Mouse (Mus musculus): Measurements from ENCODE around the gene Hhatl. TPM values are rescaled to one million over a fixed set of nuclear protein-coding genes. Genes with fewer than 3 reads are reported as not detected.

The Hhatl gene
- total and polyA plus RNA-seq, 3 experiments, result not detected

DNA sequence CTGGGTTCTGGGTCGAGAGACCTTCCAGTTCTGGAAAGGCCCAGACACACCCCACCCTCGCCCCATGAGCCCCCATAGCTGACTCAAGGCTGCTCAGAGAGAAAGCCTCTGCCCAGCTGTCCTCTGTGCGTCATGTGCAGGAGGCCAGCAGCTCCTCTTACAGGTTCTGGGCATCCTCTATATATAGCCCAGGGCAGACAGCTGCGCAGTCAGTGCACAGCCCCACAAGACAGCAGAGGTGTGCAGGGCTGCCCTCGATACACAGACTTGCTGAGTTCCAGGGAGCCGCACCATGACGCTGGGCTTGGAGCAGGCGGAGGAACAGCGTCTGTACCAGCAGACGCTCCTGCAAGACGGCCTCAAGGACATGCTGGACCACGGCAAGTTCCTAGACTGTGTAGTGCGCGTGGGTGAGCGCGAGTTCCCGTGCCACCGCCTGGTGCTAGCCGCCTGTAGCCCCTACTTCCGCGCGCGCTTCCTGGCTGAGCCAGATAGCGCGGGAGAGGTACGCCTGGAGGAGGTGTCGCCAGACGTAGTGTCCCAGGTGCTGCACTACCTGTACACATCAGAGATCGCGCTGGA, 14.7 kb downstream of the Hhatl start, which contains the start of gene Klhl40:
Klhl40 (plus strand) TSS at position 124 of the 582 bp plus-strand sequence.
- no peaks in the 10 kb centered on the region for H3K4me1 ChIP-seq (ENCODE audit: control insufficient read depth in 1 of 2, insufficient read depth in 2 of 2)
- in situ Hi-C loops (cut with MboI; ENCODE audit: low pct_ligation_motif_present, low pct_unique_long_range_greater_than_20kb, low sequenced_read_pairs), result no loop called here
- H3K9me3 ChIP-seq (replicated peaks; ENCODE audit: low read length), result peaks cover 3% of the 10 kb centered on the region
- no peaks in the 10 kb centered on the region for H3K36me3 ChIP-seq (replicated peaks in 1 of 2; ENCODE audit: control insufficient read depth in 1 of 2, insufficient read depth in 1 of 2, low read length in 1 of 2)
- DNase-seq (ENCODE audit: extremely low read depth), result no peak
- no peak within 1 kb of the TSS for H3K4me2 ChIP-seq (ENCODE audit: insufficient read depth, low read depth, poor library complexity, severe bottlenecking)
- H3K9ac ChIP-seq (ENCODE audit: insufficient read depth, low read depth), result no peak within 1 kb of the TSS
- H3K4me3 ChIP-seq (replicated peaks in 1 of 3; ENCODE audit: low read depth in 2 of 3, low read length in 2 of 3, poor library complexity in 1 of 3), result no peak within 1 kb of the TSS
- H3K79me2 ChIP-seq (replicated peaks; ENCODE audit: control insufficient read depth, extremely low read depth, insufficient read depth, poor library complexity, severe bottlenecking), result no peaks in the 10 kb centered on the region
- no peak within 1 kb of the TSS for H3K27ac ChIP-seq (ENCODE audit: insufficient read depth, low read depth)
- dilution Hi-C loops (cut with MboI; ENCODE audit: extremely low pct_ligation_motif_present, extremely low pct_unique_long_range_greater_than_20kb, low sequenced_read_pairs), result no loop called here
- peaks cover 25% of the 10 kb centered on the region for H3K27me3 ChIP-seq (replicated peaks)
- no peak for TF ChIP-seq JUN (IDR thresholded peaks at IDR 0.05; ENCODE audit: insufficient read depth, low read depth, low read length)
- TF ChIP-seq SMC3 (IDR thresholded peaks at IDR 0.05; ENCODE audit: low read depth, low read length), result no peak
- TF ChIP-seq MXI1 (IDR thresholded peaks at IDR 0.05; ENCODE audit: low read depth, low read length), result no peak
- no peak for TF ChIP-seq ZMIZ1 (IDR thresholded peaks at IDR 0.05; ENCODE audit: low read depth, low read length)
- TF ChIP-seq RAD21 (IDR thresholded peaks at IDR 0.05; ENCODE audit: low read depth, low read length), result no peak
- no peak for TF ChIP-seq MEF2A (IDR thresholded peaks at IDR 0.05; ENCODE audit: borderline replicate concordance, low read depth, low read length)
- no peak for TF ChIP-seq USF2 (conservative IDR thresholded peaks at IDR 0.05; ENCODE audit: low read depth, low read length)
- TF ChIP-seq TCF12 (IDR thresholded peaks at IDR 0.05; ENCODE audit: low read depth, low read length), result no peak
- TF ChIP-seq CHD2 (IDR thresholded peaks at IDR 0.05; ENCODE audit: low read length), result no peak
- TF ChIP-seq JUND (conservative IDR thresholded peaks at IDR 0.05; ENCODE audit: low read depth, low read length), result no peak
- TF ChIP-seq ZC3H11A (IDR thresholded peaks at IDR 0.05; ENCODE audit: low read depth, low read length), result no peak
- no peak for TF ChIP-seq SIN3A (IDR thresholded peaks at IDR 0.05; ENCODE audit: low read length)
- TF ChIP-seq USF1 (IDR thresholded peaks at IDR 0.05; ENCODE audit: low read depth, low read length), result no peak
- no peak for TF ChIP-seq TBP (conservative IDR thresholded peaks at IDR 0.05; ENCODE audit: low read depth, low read length)
- TF ChIP-seq CTCF (conservative IDR thresholded peaks at IDR 0.05 in 1 of 2, IDR thresholded peaks at IDR 0.05 in 1 of 2; ENCODE audit: low read depth in 2 of 2, low read length in 2 of 2), result no peak
- TF ChIP-seq ZNF384 (IDR thresholded peaks at IDR 0.05; ENCODE audit: low read depth, low read length), result no peak
- TF ChIP-seq KAT2A (IDR thresholded peaks at IDR 0.05; ENCODE audit: insufficient replicate concordance, low read length), result no peak
- no peak for TF ChIP-seq CHD1 (IDR thresholded peaks at IDR 0.05; ENCODE audit: low read depth, low read length)
- no peak for TF ChIP-seq E2F4 (IDR thresholded peaks at IDR 0.05; ENCODE audit: insufficient replicate concordance, low read depth, low read length)
- no peak for TF ChIP-seq MAZ (IDR thresholded peaks at IDR 0.05; ENCODE audit: low read depth, low read length)

GRCm38 (mm10) chr9:121776511-121776910, 15.8 kb downstream of the Hhatl start:
- no peak overlapping the region for H3K4me2 ChIP-seq (ENCODE audit: insufficient read depth, low read depth, poor library complexity, severe bottlenecking)
- H3K4me3 ChIP-seq (replicated peaks in 1 of 3; ENCODE audit: low read depth in 2 of 3, low read length in 2 of 3, poor library complexity in 1 of 3), result no peak overlapping the region
- H3K9ac ChIP-seq (ENCODE audit: insufficient read depth, low read depth), result no peak overlapping the region
- DNase-seq (ENCODE audit: extremely low read depth), result no peak
- no peak overlapping the region for H3K27ac ChIP-seq (ENCODE audit: insufficient read depth, low read depth)
- TF ChIP-seq ZC3H11A (IDR thresholded peaks at IDR 0.05; ENCODE audit: low read depth, low read length) (no peak), E2F4 (IDR thresholded peaks at IDR 0.05; ENCODE audit: insufficient replicate concordance, low read depth, low read length) (no peak), ETS1 (conservative IDR thresholded peaks at IDR 0.05; ENCODE audit: low read depth, low read length) (no peak), GABPA (IDR thresholded peaks at IDR 0.05; ENCODE audit: insufficient replicate concordance, low read depth, low read length) (no peak), POLR2AphosphoS2 (IDR thresholded peaks at IDR 0.05; ENCODE audit: low read depth, low read length) (no peak), MAZ (IDR thresholded peaks at IDR 0.05; ENCODE audit: low read depth, low read length) (no peak), JUND (conservative IDR thresholded peaks at IDR 0.05; ENCODE audit: low read depth, low read length) (no peak), CHD1 (IDR thresholded peaks at IDR 0.05; ENCODE audit: low read depth, low read length) (no peak), POLR2A (IDR thresholded peaks at IDR 0.05; ENCODE audit: low read depth, low read length) (no peak), SMC3 (IDR thresholded peaks at IDR 0.05; ENCODE audit: low read depth, low read length) (no peak), TBP (conservative IDR thresholded peaks at IDR 0.05; ENCODE audit: low read depth, low read length) (no peak), MYC (IDR thresholded peaks at IDR 0.05; ENCODE audit: low read depth, low read length) (no peak), CTCF (conservative IDR thresholded peaks at IDR 0.05 in 1 of 2, IDR thresholded peaks at IDR 0.05 in 1 of 2; ENCODE audit: low read depth in 2 of 2, low read length in 2 of 2) (no peak), ZNF384 (IDR thresholded peaks at IDR 0.05; ENCODE audit: low read depth, low read length) (no peak), NRF1 (IDR thresholded peaks at IDR 0.05; ENCODE audit: low read depth, low read length) (no peak), USF2 (conservative IDR thresholded peaks at IDR 0.05; ENCODE audit: low read depth, low read length) (no peak), MAX (IDR thresholded peaks at IDR 0.05; ENCODE audit: low read length) (no peak), ZMIZ1 (IDR thresholded peaks at IDR 0.05; ENCODE audit: low read depth, low read length) (no peak), EP300 (IDR thresholded peaks at IDR 0.05; ENCODE audit: low read length) (no peak), PAX5 (IDR thresholded peaks at IDR 0.05; ENCODE audit: low read length) (no peak)
- peaks cover 19% of the 10 kb centered on the region for H3K27me3 ChIP-seq (replicated peaks)
- H3K36me3 ChIP-seq (replicated peaks in 1 of 2; ENCODE audit: control insufficient read depth in 1 of 2, insufficient read depth in 1 of 2, low read length in 1 of 2), result no peaks in the 10 kb centered on the region
- dilution Hi-C loops (cut with MboI; ENCODE audit: extremely low pct_ligation_motif_present, extremely low pct_unique_long_range_greater_than_20kb, low sequenced_read_pairs), result no loop called here
- H3K79me2 ChIP-seq (replicated peaks; ENCODE audit: control insufficient read depth, extremely low read depth, insufficient read depth, poor library complexity, severe bottlenecking), result no peaks in the 10 kb centered on the region
- in situ Hi-C loops (cut with MboI; ENCODE audit: low pct_ligation_motif_present, low pct_unique_long_range_greater_than_20kb, low sequenced_read_pairs), result no loop called here
- peaks cover 3% of the 10 kb centered on the region for H3K9me3 ChIP-seq (replicated peaks; ENCODE audit: low read length)
- H3K4me1 ChIP-seq (ENCODE audit: control insufficient read depth in 1 of 2, insufficient read depth in 2 of 2), result no peaks in the 10 kb centered on the region
